Mouse (Mus musculus) stomach, postnatal 0 days (tissue): ENCODE data around the gene Izumo1r. TPM values are rescaled to one million over a fixed set of nuclear protein-coding genes. Genes with fewer than 3 reads are reported as not detected.

Source experiments
- ATAC-seq: fragments of 200-750 bp; cut with Nextera tagmentation; 2 replicates; pipeline ENCODE4 v1.8.0; 2017; ENCODE audit not compliant: low FRiP score, low TSS enrichment
- DNase-seq: peaks from one replicate; pipeline ENCODE4 v3.0.0-alpha.2; 2016; ENCODE audit warnings: low spot score
- H3K27ac ChIP-seq: fragments of 300-500 bp; sonication (generic); replicated peaks from 2 replicates; pipeline ENCODE4 v1.5.1; 2014; ENCODE audit warnings: mild to moderate bottlenecking, control low read depth
- H3K27me3 ChIP-seq: fragments of 300-500 bp; sonication (generic); 2 replicates; pipeline ENCODE4 v1.6.1; 2014; ENCODE audit warnings: low read length; ENCODE audit not compliant: control insufficient read depth, insufficient read depth
- H3K36me3 ChIP-seq: fragments of 300-500 bp; sonication (generic); 2 replicates; pipeline ENCODE4 v1.6.1; 2014; ENCODE audit warnings: low read length, mixed read lengths; ENCODE audit not compliant: control insufficient read depth, insufficient read depth
- H3K4me1 ChIP-seq: fragments of 300-500 bp; sonication (generic); replicated peaks from 2 replicates; pipeline ENCODE4 v1.6.1; 2014; ENCODE audit warnings: antibody characterized with exemption; ENCODE audit not compliant: control insufficient read depth, insufficient read depth
- H3K4me2 ChIP-seq: fragments of 300-500 bp; sonication (generic); replicated peaks from 2 replicates; pipeline ENCODE4 v1.6.1; 2014; ENCODE audit warnings: low read depth, mild to moderate bottlenecking, control low read depth, moderate library complexity
- H3K4me3 ChIP-seq: fragments of 300-500 bp; sonication (generic); 2 replicates; pipeline ENCODE4 v1.5.1; 2014; ENCODE audit warnings: low read depth, low read length, control low read depth
- H3K9ac ChIP-seq: fragments of 300-500 bp; sonication (generic); 2 replicates; pipeline ENCODE4 v1.6.1; 2014; ENCODE audit warnings: mild to moderate bottlenecking, low read length, control low read depth, mixed read lengths
- H3K9me3 ChIP-seq: fragments of 300-500 bp; sonication (generic); 2 replicates; pipeline ENCODE4 v1.6.1; 2016; ENCODE audit warnings: low read length; ENCODE audit not compliant: control insufficient read depth
- CTCF ChIP-seq: IDR thresholded peaks from 2 replicates; pipeline ENCODE4 v1.5.1; 2016; ENCODE audit warnings: antibody characterized with exemption, low read depth, mild to moderate bottlenecking, moderate library complexity
- EP300 ChIP-seq: optimal IDR thresholded peaks from 2 replicates; pipeline ENCODE3; 2016; ENCODE audit warnings: antibody characterized with exemption
- WGBS: fragments of 180-500 bp; shearing (Covaris S2); extraction: QIAGEN DNeasy Blood & Tissue Kit; methylation state at CpG from one replicate; pipeline ENCODE4 v1.1.7; 2014; 5-methylcytosine and 5-hydroxymethylcytosine counted together
- polyA plus RNA-seq: library from polyadenylated mRNA; unstranded; fragments of >200 nt; fragmentation: Nextera tagmentation; extraction: Ambion mirVana; gene quantifications from 2 replicates; pipeline ENCODE4 v1.2.1, GENCODE M21; 2015

Izumo1r gene
- polyA plus RNA-seq, 1 experiment from 2014 or later: not detected

GRCm38 (mm10) chr9:14843901-14844300 lies 59.8 kb downstream of the Izumo1r start:
- Histone ChIP-seq H3K9ac (no peak overlapping the region), H3K4me1 (no peaks in the 10 kb centered on the region; the same call in 1 of the 2 replicates), H3K27me3 (no peaks in the 10 kb centered on the region), H3K4me3 (no peak overlapping the region), H3K36me3 (no peaks in the 10 kb centered on the region), H3K9me3 (no peaks in the 10 kb centered on the region), H3K27ac (no peak overlapping the region), H3K4me2 (no peak overlapping the region)
- no peak for TF ChIP-seq EP300
- TF ChIP-seq CTCF: no peak
- DNase-seq (no peak), ATAC-seq (no peak)
- 87% methylated on average over 3 of the region's 3 CpGs for WGBS

GRCm38 (mm10) chr9:14843311-14843857 lies 60.4 kb downstream of the Izumo1r start:
- Histone ChIP-seq H3K9ac (no peak overlapping the region), H3K4me1 (no peaks in the 10 kb centered on the region; the same call in 1 of the 2 replicates), H3K9me3 (no peaks in the 10 kb centered on the region), H3K36me3 (no peaks in the 10 kb centered on the region), H3K4me2 (no peak overlapping the region), H3K4me3 (no peak overlapping the region), H3K27me3 (no peaks in the 10 kb centered on the region), H3K27ac (no peak overlapping the region)
- WGBS: 93% methylated on average over 6 of the region's 6 CpGs
- ATAC-seq: no peak
- no peak for TF ChIP-seq CTCF
- no peak for DNase-seq

- 66% methylated on average over 10 of the region's 10 CpGs for WGBS
- no peaks in the 10 kb centered on the region for H3K27me3 ChIP-seq
- no peaks in the 10 kb centered on the region for H3K9me3 ChIP-seq
- H3K27ac ChIP-seq: 0 out of 2 replicates have a peak overlapping the region, but pooled peaks have one; percentile 40
- no peak overlapping the region for H3K4me2 ChIP-seq
- no peaks in the 10 kb centered on the region; the same call in 1 of the 2 replicates for H3K4me1 ChIP-seq
- ATAC-seq (peak; percentile 66; the same call in 1 of the 2 replicates), DNase-seq (no peak)
- H3K4me3 ChIP-seq: no peak overlapping the region
- H3K36me3 ChIP-seq: no peaks in the 10 kb centered on the region
- no peak overlapping the region for H3K9ac ChIP-seq
- no peak for TF ChIP-seq EP300
- TF ChIP-seq CTCF: no peak
These were observed 61.6 kb downstream of the Izumo1r start for GRCm38 (mm10) chr9:14841878-14842761.

- H3K36me3 ChIP-seq: peaks cover 1% of the 10 kb centered on the region; the same call in 1 of the 2 replicates
- no peak overlapping the region for H3K9ac ChIP-seq
- H3K4me1 ChIP-seq: no peaks in the 10 kb centered on the region; the same call in 1 of the 2 replicates
- TF ChIP-seq CTCF (no peak), EP300 (no peak)
- no peaks in the 10 kb centered on the region for H3K27me3 ChIP-seq
- no peak for ATAC-seq
- H3K9me3 ChIP-seq: no peaks in the 10 kb centered on the region
- no peak overlapping the region for H3K4me3 ChIP-seq
- WGBS: 76% methylated on average over 5 of the region's 5 CpGs
- no peak overlapping the region for H3K4me2 ChIP-seq
- no peak overlapping the region for H3K27ac ChIP-seq
- DNase-seq: no peak
These were observed 63.8 kb downstream of the Izumo1r start for GRCm38 (mm10) chr9:14839970-14840369.

GRCm38 (mm10) chr9:14839527-14839926 lies 64.2 kb downstream of the Izumo1r start:
- Histone ChIP-seq H3K36me3 (peaks cover 6% of the 10 kb centered on the region; the same call in 1 of the 2 replicates), H3K9me3 (no peaks in the 10 kb centered on the region), H3K27me3 (no peaks in the 10 kb centered on the region), H3K27ac (no peak overlapping the region), H3K4me1 (no peaks in the 10 kb centered on the region; the same call in 1 of the 2 replicates), H3K9ac (no peak overlapping the region), H3K4me3 (no peak overlapping the region), H3K4me2 (no peak overlapping the region)
- ATAC-seq: no peak
- DNase-seq: no peak
- WGBS: 40% methylated on average over 7 of the region's 7 CpGs
- TF ChIP-seq EP300 (no peak), CTCF (no peak)

Other genes with a start within 250 kb of the Izumo1r start
- 0.45 and 0.53 TPM in 2 replicates for gene Piwil4, start 163.2 kb downstream of the Izumo1r start, polyA plus RNA-seq
- gene Fut4, start 151.6 kb downstream of the Izumo1r start, polyA plus RNA-seq: 14.0 and 14.5 TPM in 2 replicates
- gene 1700012B09Rik, start 132.9 kb downstream of the Izumo1r start, polyA plus RNA-seq: not detected in 2 replicates
- 9.7 TPM in 2 replicates for gene Mre11a, start 119.3 kb downstream of the Izumo1r start, polyA plus RNA-seq
- gene Ankrd49, start 119.1 kb downstream of the Izumo1r start, polyA plus RNA-seq: 31.7 and 33.4 TPM in 2 replicates
- 0.28 and 0.39 TPM in 2 replicates for gene Gpr83, start 43.7 kb downstream of the Izumo1r start, polyA plus RNA-seq
- gene Panx1, start 141.5 kb upstream of the Izumo1r start, polyA plus RNA-seq: 27.8 and 28.1 TPM in 2 replicates
- not detected in 2 replicates for gene Hephl1, start 208.2 kb upstream of the Izumo1r start, polyA plus RNA-seq